Mouse (Mus musculus) MEL (cell line): ENCODE results near the gene Sfxn4. TPM values are rescaled to one million over a fixed set of nuclear protein-coding genes. Genes with fewer than 3 reads are reported as not detected.

Experiments
- DNase-seq: peaks from one replicate; pipeline ENCODE4 v3.0.0; 2011; ENCODE audit warnings: low read depth, low spot score
- H3K27ac ChIP-seq: 2 replicates; pipeline ENCODE4 v1.5.1; 2012; ENCODE audit warnings: low read depth, mild to moderate bottlenecking, control low read depth, low read length, moderate library complexity; ENCODE audit not compliant: control insufficient read depth
- H3K27me3 ChIP-seq, 2 experiments: fragments of 150-350 bp in 1 of 2; sonication (generic) in 1 of 2; 2 replicates each; pipeline ENCODE4 v1.6.1; 2012; ENCODE audit warnings: low read length in 2 of 2, mild to moderate bottlenecking in 2 of 2, improper control_type of control experiment in 1 of 2, moderate library complexity in 1 of 2; ENCODE audit not compliant: insufficient read depth in 2 of 2, control insufficient read depth in 1 of 2
- H3K36me3 ChIP-seq, 2 experiments: 2 replicates each; pipeline ENCODE4 v1.6.1; 2012 to 2014; ENCODE audit warnings: low read length in 2 of 2, improper control_type of control experiment in 1 of 2, inconsistent platforms in 1 of 2, mild to moderate bottlenecking in 1 of 2; ENCODE audit not compliant: insufficient read depth in 2 of 2, control insufficient read depth in 1 of 2
- H3K4me1 ChIP-seq, 2 experiments: fragments of 150-350 bp in 1 of 2; sonication (generic) in 1 of 2; 2 replicates each; pipeline ENCODE4 v1.6.1; 2012; ENCODE audit warnings: low read length in 2 of 2, improper control_type of control experiment in 1 of 2, mild to moderate bottlenecking in 1 of 2; ENCODE audit not compliant: insufficient read depth in 2 of 2, control insufficient read depth in 1 of 2
- H3K4me3 ChIP-seq, 2 experiments: fragments of 150-350 bp in 1 of 2; sonication (generic) in 1 of 2; 2 replicates each; pipeline ENCODE4 v1.5.1; 2012; ENCODE audit warnings: low read depth in 2 of 2, low read length in 2 of 2, mild to moderate bottlenecking in 2 of 2, moderate library complexity in 2 of 2, control low read depth in 1 of 2, improper control_type of control experiment in 1 of 2; ENCODE audit not compliant: control insufficient read depth in 1 of 2, insufficient read depth in 1 of 2
- H3K79me2 ChIP-seq: 2 replicates; pipeline ENCODE4 v1.6.1; 2012; ENCODE audit warnings: mild to moderate bottlenecking, low read length, moderate library complexity; ENCODE audit not compliant: control insufficient read depth, poor library complexity, insufficient read depth
- H3K9ac ChIP-seq: 2 replicates; pipeline ENCODE4 v1.6.1; 2012; ENCODE audit warnings: low read depth, mild to moderate bottlenecking, control low read depth, low read length, moderate library complexity; ENCODE audit not compliant: control insufficient read depth, poor library complexity, severe bottlenecking
- H3K9me3 ChIP-seq: fragments of 150-350 bp; sonication (generic); replicated peaks from 2 replicates; pipeline ENCODE4 v1.6.1; 2012; ENCODE audit warnings: mild to moderate bottlenecking, low read length, improper control_type of control experiment, moderate library complexity; ENCODE audit not compliant: insufficient read depth
- CHD2 ChIP-seq: IDR thresholded peaks from 2 replicates; pipeline ENCODE4 v1.6.1; 2011; ENCODE audit warnings: low read length, improper control_type of control experiment
- CTCF ChIP-seq, 3 experiments: IDR thresholded peaks in 2 of 3; conservative IDR thresholded peaks in 1 of 3; 2 replicates each; pipeline ENCODE4 v1.5.1; 2011 to 2012; ENCODE audit warnings: low read length in 3 of 3, low read depth in 2 of 3, mild to moderate bottlenecking in 2 of 3, improper control_type of control experiment in 1 of 3, inconsistent platforms in 1 of 3, mixed read lengths in 1 of 3, moderate library complexity in 1 of 3; ENCODE audit not compliant: control insufficient read depth in 1 of 3, insufficient read depth in 1 of 3, poor library complexity in 1 of 3, severe bottlenecking in 1 of 3
- ELF1 ChIP-seq: IDR thresholded peaks from 2 replicates; pipeline ENCODE4 v1.6.1; 2014; ENCODE audit warnings: low read depth, mild to moderate bottlenecking, inconsistent platforms, low read length, improper control_type of control experiment, moderate library complexity
- EP300 ChIP-seq, 2 experiments: IDR thresholded peaks; 2 replicates each; pipeline ENCODE4 v1.6.1; 2011; ENCODE audit warnings: improper control_type of control experiment in 2 of 2, low read length in 2 of 2, low read depth in 1 of 2, mild to moderate bottlenecking in 1 of 2
- ETS1 ChIP-seq: IDR thresholded peaks from 2 replicates; pipeline ENCODE4 v1.6.1; 2012; ENCODE audit warnings: low read depth, mild to moderate bottlenecking, inconsistent platforms, low read length, improper control_type of control experiment, moderate library complexity
- GABPA ChIP-seq: IDR thresholded peaks from 2 replicates; pipeline ENCODE4 v1.6.1; 2012; ENCODE audit warnings: low read depth, mild to moderate bottlenecking, inconsistent platforms, low read length, improper control_type of control experiment, moderate library complexity
- GATA1 ChIP-seq: IDR thresholded peaks from 2 replicates; pipeline ENCODE4 v1.6.1; 2011; ENCODE audit warnings: low read depth, low read length, improper control_type of control experiment
- HCFC1 ChIP-seq: IDR thresholded peaks from 2 replicates; pipeline ENCODE4 v1.6.1; 2012; ENCODE audit warnings: low read depth, mild to moderate bottlenecking, inconsistent platforms, low read length, improper control_type of control experiment, moderate library complexity
- JUND ChIP-seq: IDR thresholded peaks from 2 replicates; pipeline ENCODE4 v1.6.1; 2011; ENCODE audit warnings: low read depth, mild to moderate bottlenecking, improper control_type of control experiment, low read length
- MAX ChIP-seq: IDR thresholded peaks from 2 replicates; pipeline ENCODE4 v1.6.1; 2011; ENCODE audit warnings: low read length, improper control_type of control experiment
- MEF2A ChIP-seq: IDR thresholded peaks from 2 replicates; pipeline ENCODE4 v1.6.1; 2014; ENCODE audit warnings: low read depth, mild to moderate bottlenecking, inconsistent platforms, low read length, improper control_type of control experiment; ENCODE audit not compliant: poor library complexity, insufficient replicate concordance, severe bottlenecking; ENCODE audit errors: extremely low read depth
- MXI1 ChIP-seq: IDR thresholded peaks from 2 replicates; pipeline ENCODE4 v1.6.1; 2011; ENCODE audit warnings: mild to moderate bottlenecking, low read depth, low read length, improper control_type of control experiment
- NELFE ChIP-seq: IDR thresholded peaks from 2 replicates; pipeline ENCODE4 v1.6.1; 2011; ENCODE audit warnings: low read depth, low read length, improper control_type of control experiment
- NRF1 ChIP-seq: IDR thresholded peaks from 2 replicates; pipeline ENCODE4 v1.6.1; 2014; ENCODE audit warnings: low read depth, mild to moderate bottlenecking, inconsistent platforms, low read length, improper control_type of control experiment, moderate library complexity; ENCODE audit not compliant: poor library complexity, insufficient read depth, severe bottlenecking
- POLR2AphosphoS2 ChIP-seq: IDR thresholded peaks from 2 replicates; pipeline ENCODE4 v1.6.1; 2011; ENCODE audit warnings: low read length, improper control_type of control experiment
- RAD21 ChIP-seq: IDR thresholded peaks from 2 replicates; pipeline ENCODE4 v1.6.1; 2011; ENCODE audit warnings: mild to moderate bottlenecking, low read depth, low read length, improper control_type of control experiment
- RCOR1 ChIP-seq: IDR thresholded peaks from 2 replicates; pipeline ENCODE4 v1.6.1; 2012; ENCODE audit warnings: low read depth, mild to moderate bottlenecking, inconsistent platforms, low read length, improper control_type of control experiment
- SIN3A ChIP-seq: IDR thresholded peaks from 2 replicates; pipeline ENCODE4 v1.6.1; 2012; ENCODE audit warnings: low read length, improper control_type of control experiment, inconsistent platforms
- SMC3 ChIP-seq: IDR thresholded peaks from 2 replicates; pipeline ENCODE4 v1.6.1; 2011; ENCODE audit warnings: low read depth, low read length, improper control_type of control experiment
- TAL1 ChIP-seq: IDR thresholded peaks from 2 replicates; pipeline ENCODE4 v1.6.1; 2012; ENCODE audit warnings: mild to moderate bottlenecking, inconsistent platforms, low read length, moderate library complexity, mixed read lengths
- TCF12 ChIP-seq: IDR thresholded peaks from 2 replicates; pipeline ENCODE4 v1.6.1; 2014; ENCODE audit warnings: low read depth, mild to moderate bottlenecking, inconsistent platforms, low read length, improper control_type of control experiment, moderate library complexity
- UBTF ChIP-seq: IDR thresholded peaks from 2 replicates; pipeline ENCODE4 v1.6.1; 2012; ENCODE audit warnings: low read depth, mild to moderate bottlenecking, inconsistent platforms, low read length, improper control_type of control experiment, moderate library complexity, borderline replicate concordance; ENCODE audit not compliant: insufficient read depth
- ZC3H11A ChIP-seq: IDR thresholded peaks from 2 replicates; pipeline ENCODE4 v1.6.1; 2012; ENCODE audit warnings: low read depth, mild to moderate bottlenecking, inconsistent platforms, low read length, improper control_type of control experiment
- ZMIZ1 ChIP-seq: IDR thresholded peaks from 2 replicates; pipeline ENCODE4 v1.6.1; 2012; ENCODE audit warnings: low read depth, mild to moderate bottlenecking, inconsistent platforms, low read length, improper control_type of control experiment, moderate library complexity
- polyA plus RNA-seq, 2 experiments: library from polyadenylated mRNA; stranded (reverse) in 1 of 2; unstranded in 1 of 2; fragments of >175 nt in 1 of 2; fragments of >200 nt in 1 of 2; gene quantifications; 2 replicates each; pipeline versions ENCODE4 v1.2.1 to v1.2.4; 2012; ENCODE audit warnings: low replicate concordance in 2 of 2, low read depth in 1 of 2; ENCODE audit not compliant: insufficient read length in 2 of 2, insufficient read depth in 1 of 2, missing spikeins in 1 of 2
- total RNA-seq: library from RNA; depleted of rRNA; stranded (reverse); fragments of 300-350 nt; gene quantifications from 2 replicates; pipeline ENCODE4 v1.2.3, GENCODE M21; 2012

The Sfxn4 gene
- total and polyA plus RNA-seq, 3 experiments = 1.3 to 9.3 TPM; not detected in 1

- TF ChIP-seq GABPA (no peak), CHD2 (no peak), POLR2AphosphoS2 (no peak), ELF1 (no peak), HCFC1 (no peak), GATA1 (peak; percentile 97), ZMIZ1 (no peak), SIN3A (peak; percentile 66), SMC3 (no peak), ETS1 (peak; percentile 89), UBTF (no peak), MAX (no peak), EP300 (IDR thresholded peaks at IDR 0.05; ENCODE audit: low read depth in 1 of 2, low read length in 2 of 2) (peak; percentile 94 to 96), RCOR1 (peak; percentile 88), TCF12 (peak; percentile 97), TAL1 (peak; percentile 72), MEF2A (no peak), JUND (no peak), MXI1 (peak; percentile 57; the same call in 1 of the 2 replicates), NRF1 (no peak)
Observed at GRCm38 (mm10) chr19:60843324-60843723, 18.0 kb downstream of the Sfxn4 start (continued).

GRCm38 (mm10) chr19:60837747-60838146 lies 23.5 kb downstream of the Sfxn4 start:
- peaks cover 9 to 22% of the 10 kb centered on the region in 2 experiments for H3K36me3 ChIP-seq
- no peaks in the 10 kb centered on the region for H3K9me3 ChIP-seq
- TF ChIP-seq ZC3H11A (no peak), CTCF (IDR thresholded peaks at IDR 0.05 in 2 of 3, conservative IDR thresholded peaks at IDR 0.05 in 1 of 3; ENCODE audit: control insufficient read depth in 1 of 3, insufficient read depth in 1 of 3, low read depth in 2 of 3, low read length in 3 of 3, poor library complexity in 1 of 3, severe bottlenecking in 1 of 3) (peak in 2 of 3 experiments; percentile 17 to 39; a peak in 2 of 6 replicates), SMC3 (peak; percentile 42), RAD21 (peak; percentile 45), RCOR1 (no peak), ETS1 (no peak), NELFE (no peak), MXI1 (no peak), GABPA (no peak), JUND (no peak), CHD2 (no peak), MAX (no peak), ELF1 (no peak)
- no peak overlapping the region for H3K27ac ChIP-seq
- H3K79me2 ChIP-seq = no peaks in the 10 kb centered on the region
- no peak overlapping the region for H3K4me3 ChIP-seq
- no peaks in the 10 kb centered on the region for H3K27me3 ChIP-seq
- peaks cover 3 to 6% of the 10 kb centered on the region in 2 experiments for H3K4me1 ChIP-seq
- no peak overlapping the region for H3K9ac ChIP-seq
- peak; percentile 32 for DNase-seq
